Mouse (Mus musculus) limb, embryonic 11.5 days (tissue): ENCODE measurements around the gene Parm1. TPM values are rescaled to one million over a fixed set of nuclear protein-coding genes. Genes with fewer than 3 reads are reported as not detected.

ENCODE experiments used
- ATAC-seq: fragments of 200-750 bp; cut with Nextera tagmentation; 2 replicates; pipeline ENCODE4 v1.8.0; 2017; ENCODE audit warnings: low read depth; ENCODE audit not compliant: insufficient number of reproducible peaks, low FRiP score, low TSS enrichment
- DNase-seq: peaks from one replicate; pipeline ENCODE4 v3.0.0-alpha.2; 2015; ENCODE audit warnings: low spot score
- H3K27ac ChIP-seq: fragments of 300-500 bp; sonication (generic); replicated peaks from 2 replicates; pipeline ENCODE4 v1.5.1; 2014; ENCODE audit warnings: low read depth, mild to moderate bottlenecking, low read length
- H3K27me3 ChIP-seq: fragments of 300-500 bp; sonication (generic); 2 replicates; pipeline ENCODE4 v1.6.1; 2014; ENCODE audit warnings: mild to moderate bottlenecking, low read length, mixed read lengths; ENCODE audit not compliant: control insufficient read depth, insufficient read depth
- H3K36me3 ChIP-seq: fragments of 300-500 bp; sonication (generic); 2 replicates; pipeline ENCODE4 v1.6.1; 2014; ENCODE audit warnings: mild to moderate bottlenecking, low read length, moderate library complexity, mixed read lengths; ENCODE audit not compliant: control insufficient read depth, insufficient read depth
- H3K4me1 ChIP-seq: fragments of 300-500 bp; sonication (generic); 2 replicates; pipeline ENCODE4 v1.6.1; 2014; ENCODE audit warnings: low read length, mixed read lengths; ENCODE audit not compliant: control insufficient read depth, insufficient read depth
- H3K4me2 ChIP-seq: fragments of 300-500 bp; sonication (generic); 2 replicates; pipeline ENCODE4 v1.6.1; 2014; ENCODE audit warnings: low read depth, mild to moderate bottlenecking, moderate library complexity; ENCODE audit not compliant: severe bottlenecking
- H3K4me3 ChIP-seq: fragments of 300-500 bp; sonication (generic); 2 replicates; pipeline ENCODE4 v1.5.1; 2014; ENCODE audit warnings: low read depth, low read length
- H3K9ac ChIP-seq: fragments of 300-500 bp; sonication (generic); 2 replicates; pipeline ENCODE4 v1.6.1; 2014; ENCODE audit warnings: mild to moderate bottlenecking, low read length
- H3K9me3 ChIP-seq: fragments of 300-500 bp; sonication (generic); 2 replicates; pipeline ENCODE4 v1.6.1; 2016; ENCODE audit warnings: low read length; ENCODE audit not compliant: control insufficient read depth
- WGBS: fragments of 180-500 bp; shearing (Covaris S2); extraction: QIAGEN DNeasy Blood & Tissue Kit; methylation state at CpG from one replicate; pipeline ENCODE4 v1.1.7; 2014; 5-methylcytosine and 5-hydroxymethylcytosine counted together
- polyA plus RNA-seq: library from polyadenylated mRNA; unstranded; fragments of >200 nt; fragmentation: Nextera tagmentation; extraction: Ambion mirVana; gene quantifications from 2 replicates; pipeline ENCODE4 v1.2.1, GENCODE M21; 2014

Gene Parm1
- polyA plus RNA-seq, 1 experiment from 2014 or later, result 8.7 TPM

DNA sequence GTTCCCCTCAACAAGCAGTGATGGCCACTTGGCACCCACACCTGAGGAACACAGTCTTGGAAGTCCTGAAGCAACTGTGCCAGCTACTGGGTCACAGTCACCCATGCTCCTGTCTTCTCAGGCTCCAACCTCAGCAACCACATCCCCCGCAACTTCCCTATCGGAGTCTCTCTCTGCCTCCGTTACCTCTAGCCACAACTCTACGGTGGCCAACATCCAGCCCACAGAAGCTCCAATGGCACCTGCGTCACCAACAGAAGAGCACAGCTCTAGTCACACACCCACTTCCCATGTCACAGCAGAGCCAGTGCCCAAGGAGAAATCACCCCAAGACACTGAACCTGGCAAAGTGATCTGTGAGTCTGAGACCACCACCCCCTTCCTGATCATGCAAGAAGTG, 76.7 kb downstream of the Parm1 start:
- DNase-seq, result no peak
- no peaks in the 10 kb centered on the region for H3K36me3 ChIP-seq
- H3K4me2 ChIP-seq, result no peak overlapping the region
- no peak overlapping the region for H3K9ac ChIP-seq
- no peaks in the 10 kb centered on the region for H3K27me3 ChIP-seq
- no peak overlapping the region for H3K27ac ChIP-seq
- no peaks in the 10 kb centered on the region for H3K9me3 ChIP-seq
- ATAC-seq, result no peak
- no peaks in the 10 kb centered on the region for H3K4me1 ChIP-seq
- 95% methylated on average over 5 of the region's 5 CpGs for WGBS
- H3K4me3 ChIP-seq, result no peak overlapping the region

DNA sequence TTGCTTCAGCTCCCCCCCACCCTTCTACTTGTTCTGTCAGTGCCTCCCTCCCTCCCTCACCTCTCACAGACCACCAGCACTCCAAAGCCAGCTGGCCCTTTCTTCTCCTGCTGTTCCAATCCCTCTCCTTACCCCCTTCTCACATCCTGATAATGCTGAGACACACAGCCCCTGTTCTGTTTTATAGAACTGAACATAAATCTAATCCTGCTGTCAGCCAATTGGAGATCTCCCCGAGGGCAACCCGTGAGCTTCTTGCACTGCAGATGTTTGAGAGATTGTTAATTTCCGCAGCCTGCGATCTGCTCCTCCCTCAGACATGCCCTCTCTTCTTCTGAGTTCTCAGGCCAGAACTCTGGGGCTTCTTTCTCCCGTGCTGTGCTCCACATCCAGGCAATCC, 79.8 kb downstream of the Parm1 start:
- Histone ChIP-seq H3K27me3 (no peaks in the 10 kb centered on the region), H3K9me3 (no peaks in the 10 kb centered on the region), H3K9ac (no peak overlapping the region), H3K4me1 (no peaks in the 10 kb centered on the region), H3K4me2 (no peak overlapping the region), H3K4me3 (no peak overlapping the region), H3K27ac (no peak overlapping the region), H3K36me3 (no peaks in the 10 kb centered on the region)
- WGBS, result 22% methylated on average over 5 of the region's 5 CpGs
- DNase-seq (no peak), ATAC-seq (peak; percentile 48; the same call in 1 of the 2 replicates)

DNA sequence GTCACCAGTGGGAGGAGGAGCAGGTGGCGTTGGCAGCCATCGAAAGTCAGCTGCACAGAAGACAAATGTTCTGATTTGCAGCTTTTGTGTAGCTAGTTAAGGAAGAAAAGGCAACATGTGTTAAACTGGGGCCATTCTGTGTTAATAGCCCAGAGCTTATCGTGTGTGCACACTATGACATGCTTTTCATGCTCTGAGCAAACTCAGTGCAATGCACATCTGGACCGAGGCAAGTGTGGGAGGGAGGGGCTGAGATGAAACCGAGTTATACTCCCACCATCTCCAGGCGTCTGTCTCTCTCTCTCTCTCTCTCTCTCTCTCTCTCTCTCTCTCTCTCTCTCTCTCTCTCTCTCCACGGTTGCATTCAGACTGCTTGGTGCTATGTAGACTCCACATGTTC, 82.4 kb downstream of the Parm1 start:
- H3K27me3 ChIP-seq, result no peaks in the 10 kb centered on the region
- 0 out of 2 replicates have a peak, but pooled peaks cover 3% of the 10 kb centered on the region for H3K4me1 ChIP-seq
- no peak for DNase-seq
- no peaks in the 10 kb centered on the region for H3K36me3 ChIP-seq
- ATAC-seq, result no peak
- H3K9ac ChIP-seq, result no peak overlapping the region
- H3K4me3 ChIP-seq, result no peak overlapping the region
- H3K4me2 ChIP-seq, result no peak overlapping the region
- H3K27ac ChIP-seq, result no peak overlapping the region
- WGBS, result 49% methylated on average over 7 of the region's 7 CpGs
- H3K9me3 ChIP-seq, result no peaks in the 10 kb centered on the region

DNA sequence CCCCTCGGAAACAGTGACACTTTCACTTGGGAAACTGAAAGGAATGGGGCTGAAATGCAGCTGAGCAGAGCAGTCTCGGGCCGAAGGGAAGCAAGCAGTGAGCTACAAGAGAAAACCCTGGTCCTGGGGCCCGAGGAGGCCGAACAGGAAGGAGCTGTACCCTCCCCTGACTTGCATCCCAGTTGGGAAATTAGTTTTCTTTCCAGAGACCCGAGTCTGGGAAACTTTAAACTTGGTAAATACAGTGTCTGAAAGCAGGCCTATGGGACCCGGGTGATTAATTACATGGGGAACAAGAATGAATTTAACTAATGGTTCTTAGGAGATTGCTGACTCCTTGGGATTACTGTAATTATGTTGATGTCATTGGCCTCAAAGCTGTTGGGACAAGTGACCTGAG, 85.9 kb downstream of the Parm1 start:
- no peak overlapping the region for H3K4me2 ChIP-seq
- no peaks in the 10 kb centered on the region for H3K36me3 ChIP-seq
- 55% methylated on average over 7 of the region's 7 CpGs for WGBS
- H3K9me3 ChIP-seq, result no peaks in the 10 kb centered on the region
- ATAC-seq (no peak), DNase-seq (no peak)
- H3K4me3 ChIP-seq, result no peak overlapping the region
- H3K27me3 ChIP-seq, result no peaks in the 10 kb centered on the region
- H3K27ac ChIP-seq, result no peak overlapping the region
- H3K9ac ChIP-seq, result no peak overlapping the region
- H3K4me1 ChIP-seq, result 0 out of 2 replicates have a peak, but pooled peaks cover 3% of the 10 kb centered on the region

DNA sequence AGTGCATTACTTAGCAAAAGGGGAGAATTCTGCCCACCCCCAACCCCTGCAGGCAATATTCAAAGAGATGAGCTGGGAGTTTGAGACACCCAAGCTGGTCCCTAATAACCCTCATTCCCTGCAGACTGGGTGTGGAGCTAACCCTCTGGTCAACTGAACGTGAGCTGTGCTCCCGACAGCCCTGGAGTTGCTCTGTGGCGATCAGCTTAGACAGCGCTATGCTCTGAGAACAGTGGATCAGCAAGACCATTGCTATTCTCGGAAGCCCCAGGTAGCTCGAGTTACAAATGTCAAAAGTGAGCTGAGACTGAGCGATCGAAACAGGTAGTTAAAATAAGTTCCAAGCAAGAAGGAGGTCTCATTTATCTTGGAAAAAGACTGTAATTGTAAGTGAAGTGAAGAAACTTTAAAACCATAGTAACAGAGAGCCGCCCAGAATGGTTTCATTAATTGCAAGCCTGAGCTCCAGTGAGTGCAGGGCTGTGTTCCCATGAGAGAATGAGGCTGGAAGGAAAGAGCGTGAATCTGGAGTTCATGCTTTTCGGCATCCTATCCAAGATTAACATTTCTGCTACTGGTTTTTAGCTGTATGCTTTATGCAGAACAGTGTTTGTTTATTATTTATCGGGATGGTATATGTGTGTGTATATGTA, 86.5 kb downstream of the Parm1 start:
- 0 out of 2 replicates have a peak, but pooled peaks have one; percentile 46 for ATAC-seq
- WGBS, result 53% methylated on average over 12 of the region's 12 CpGs
- Histone ChIP-seq H3K9me3 (no peaks in the 10 kb centered on the region), H3K4me3 (no peak overlapping the region), H3K36me3 (no peaks in the 10 kb centered on the region), H3K4me2 (no peak overlapping the region), H3K4me1 (0 out of 2 replicates have a peak, but pooled peaks cover 3% of the 10 kb centered on the region), H3K27ac (no peak overlapping the region), H3K9ac (no peak overlapping the region), H3K27me3 (no peaks in the 10 kb centered on the region)
- DNase-seq, result peak; percentile 27

DNA sequence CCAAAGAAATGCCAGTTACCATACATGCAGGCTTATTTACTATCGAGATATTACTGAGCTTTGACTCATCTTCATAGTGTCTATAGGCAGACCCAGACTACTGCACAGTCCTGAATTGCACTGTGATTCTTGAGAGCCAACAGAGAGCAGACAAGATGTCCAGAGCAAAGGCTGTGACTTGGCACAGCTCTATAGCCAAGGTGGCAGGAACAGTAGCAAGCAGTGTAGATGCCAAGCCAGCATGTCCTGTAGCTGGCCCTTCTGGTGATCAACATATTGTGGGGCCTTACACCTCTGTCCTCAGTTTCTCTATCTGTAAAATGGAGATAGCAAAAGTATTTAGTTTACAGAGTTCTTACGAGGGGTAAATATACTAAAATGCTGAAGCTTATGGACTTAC, 89.8 kb downstream of the Parm1 start:
- Histone ChIP-seq H3K9me3 (no peaks in the 10 kb centered on the region), H3K4me2 (no peak overlapping the region), H3K27me3 (no peaks in the 10 kb centered on the region), H3K9ac (no peak overlapping the region), H3K36me3 (no peaks in the 10 kb centered on the region), H3K4me1 (0 out of 2 replicates have a peak, but pooled peaks cover 3% of the 10 kb centered on the region), H3K27ac (no peak overlapping the region), H3K4me3 (no peak overlapping the region)
- 87% methylated on average over 2 of the region's 2 CpGs for WGBS
- DNase-seq, result no peak
- ATAC-seq, result no peak

DNA sequence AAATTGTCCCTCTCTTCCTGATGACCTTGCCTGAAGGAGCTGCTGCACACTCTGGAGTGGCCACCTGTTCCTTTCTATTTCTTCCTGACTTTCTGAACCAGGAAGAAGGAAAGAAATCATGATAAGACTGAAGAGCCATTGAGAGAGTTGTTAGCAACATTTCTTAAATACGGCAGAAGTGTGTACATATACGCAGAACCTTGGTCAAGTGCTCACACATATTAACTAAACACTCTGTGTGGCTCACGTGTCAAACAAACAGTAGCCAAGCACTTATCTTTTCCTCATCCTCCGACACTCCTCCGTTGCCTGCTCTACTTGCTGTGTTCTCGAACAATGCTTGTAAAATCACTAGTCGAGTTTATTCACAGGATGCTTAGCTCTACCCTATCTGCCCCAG, 90.4 kb downstream of the Parm1 start:
- no peak overlapping the region for H3K4me2 ChIP-seq
- no peak overlapping the region for H3K27ac ChIP-seq
- 89% methylated on average over 7 of the region's 7 CpGs for WGBS
- no peaks in the 10 kb centered on the region for H3K27me3 ChIP-seq
- H3K4me1 ChIP-seq, result 0 out of 2 replicates have a peak, but pooled peaks cover 3% of the 10 kb centered on the region
- DNase-seq (no peak), ATAC-seq (no peak)
- no peak overlapping the region for H3K9ac ChIP-seq
- H3K4me3 ChIP-seq, result no peak overlapping the region
- no peaks in the 10 kb centered on the region for H3K36me3 ChIP-seq
- H3K9me3 ChIP-seq, result no peaks in the 10 kb centered on the region

DNA sequence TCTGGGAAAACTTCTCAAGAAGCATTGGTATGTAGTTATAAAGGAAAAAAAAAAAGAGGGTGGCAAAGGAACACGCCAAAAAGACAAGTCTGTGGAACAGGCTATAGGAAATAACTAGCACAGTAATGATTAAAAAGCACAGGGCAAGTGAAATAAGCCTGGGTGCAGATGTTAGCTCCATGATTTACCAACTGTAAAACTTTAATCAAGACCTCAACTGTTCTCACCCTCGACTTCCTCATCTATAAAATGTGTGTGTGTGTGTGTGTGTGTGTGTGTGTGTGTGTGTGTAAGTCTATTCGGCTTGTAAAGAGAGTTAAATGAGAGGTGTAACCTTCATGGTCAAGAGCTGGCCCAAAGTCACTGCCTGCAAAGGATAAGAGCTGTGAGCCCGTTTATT, 91.6 kb downstream of the Parm1 start:
- ATAC-seq (no peak), DNase-seq (no peak)
- H3K9me3 ChIP-seq, result no peaks in the 10 kb centered on the region
- no peak overlapping the region for H3K4me3 ChIP-seq
- no peak overlapping the region for H3K4me2 ChIP-seq
- no peak overlapping the region for H3K27ac ChIP-seq
- WGBS, result 69% methylated on average over 4 of the region's 4 CpGs
- no peaks in the 10 kb centered on the region for H3K27me3 ChIP-seq
- no peaks in the 10 kb centered on the region for H3K36me3 ChIP-seq
- H3K9ac ChIP-seq, result no peak overlapping the region
- H3K4me1 ChIP-seq, result no peaks in the 10 kb centered on the region
